Mouse (Mus musculus) ES-Bruce4 (cell line): ENCODE results near the gene Nt5c1b.

Experiments used
- CTCF ChIP-seq: IDR thresholded peaks from one replicate; pipeline ENCODE4 v1.8.1; 2011; ENCODE audit warnings: low read depth, low read length
- EP300 ChIP-seq: IDR thresholded peaks from 2 replicates; pipeline ENCODE4 v1.6.1; 2011; ENCODE audit warnings: low read depth, low read length; ENCODE audit not compliant: insufficient read depth
- POLR2A ChIP-seq: IDR thresholded peaks from one replicate; pipeline ENCODE4 v1.8.1; 2011; ENCODE audit warnings: low read length; ENCODE audit not compliant: insufficient read depth

GRCm38 (mm10) chr12:10357756-10358155, 12.0 kb upstream of the Nt5c1b start:
- TF ChIP-seq POLR2A, result no peak
- no peak for TF ChIP-seq CTCF
- no peak for TF ChIP-seq EP300
